Mouse (Mus musculus): ENCODE results near the gene Fndc5.
A peak's percentile ranks its signal among the peaks of the same experiment; 100 is the strongest.

Gene Fndc5

DNA sequence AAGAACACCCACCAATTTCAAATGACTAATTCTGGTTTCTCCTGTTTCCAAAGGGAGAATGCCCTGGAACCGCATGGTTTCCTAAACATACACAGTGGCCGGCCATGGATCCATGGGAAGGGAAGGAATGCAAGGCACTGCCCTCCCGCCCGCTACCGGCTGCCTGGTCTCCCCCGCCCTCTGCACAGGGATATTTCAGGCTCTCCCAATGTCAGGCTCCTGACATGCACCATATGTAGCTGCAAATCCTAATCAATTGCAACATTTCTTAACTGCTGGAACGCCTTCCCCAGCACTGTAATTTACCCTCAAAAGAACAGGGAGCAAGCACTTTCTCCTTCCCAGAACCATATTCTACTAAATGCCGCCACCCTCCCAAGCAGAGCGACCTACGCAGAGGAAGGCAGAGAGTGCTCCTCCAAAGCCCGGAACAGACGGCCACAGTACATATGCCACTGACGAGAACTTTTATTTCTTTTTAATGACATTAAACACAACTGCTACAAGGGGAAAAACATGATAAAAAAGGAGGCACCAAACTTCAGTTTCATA, 10.8 kb downstream of the Fndc5 start:
- peak; percentile 39 to 61 for DNase-seq

DNA sequence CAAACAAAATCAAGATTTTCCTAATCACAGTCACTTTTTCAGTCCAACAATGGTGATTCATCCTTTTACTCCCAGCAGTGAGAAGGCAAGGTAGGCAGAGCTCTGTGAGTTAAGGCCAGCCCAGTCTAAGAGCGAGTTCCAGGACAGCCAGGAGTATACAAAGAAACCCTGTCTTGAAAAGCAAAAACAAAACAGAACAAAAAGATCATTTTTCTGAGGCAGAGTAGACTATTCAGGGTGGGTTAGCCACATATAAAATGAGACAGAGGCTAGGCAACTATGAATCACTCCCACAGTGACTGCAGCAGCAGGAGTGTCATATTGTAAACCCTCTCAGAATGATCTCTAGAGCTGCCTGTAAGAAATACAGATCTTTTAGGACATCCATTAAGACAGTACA, 12.5 kb downstream of the Fndc5 start:
- no peak for DNase-seq

DNA sequence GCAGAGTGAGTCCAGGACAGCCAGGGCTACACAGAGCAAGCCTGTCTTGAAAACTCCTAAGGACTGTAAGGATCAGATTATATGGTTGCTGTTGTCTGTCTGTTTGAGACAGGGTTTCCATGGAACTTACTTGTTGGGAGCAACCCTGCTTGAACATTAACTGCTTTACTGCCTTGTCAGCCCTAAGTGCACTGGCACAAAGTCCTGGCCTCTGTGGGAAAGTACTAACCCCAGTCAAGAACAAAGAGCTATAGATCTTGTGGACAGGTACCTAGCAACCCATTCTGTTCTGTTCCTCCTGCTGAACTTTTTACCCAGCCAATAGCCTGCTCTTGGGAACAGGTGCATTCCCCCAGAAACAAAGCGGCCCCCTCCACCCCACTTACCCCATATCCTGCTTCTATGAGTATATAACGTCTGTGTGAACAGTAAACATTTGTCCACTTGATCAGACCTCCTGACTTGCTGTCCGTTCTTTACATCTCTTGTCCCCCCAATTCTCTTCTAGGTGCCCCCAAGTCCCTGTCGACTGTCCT, 14.5 kb downstream of the Fndc5 start:
- DNase-seq: no peak

DNA sequence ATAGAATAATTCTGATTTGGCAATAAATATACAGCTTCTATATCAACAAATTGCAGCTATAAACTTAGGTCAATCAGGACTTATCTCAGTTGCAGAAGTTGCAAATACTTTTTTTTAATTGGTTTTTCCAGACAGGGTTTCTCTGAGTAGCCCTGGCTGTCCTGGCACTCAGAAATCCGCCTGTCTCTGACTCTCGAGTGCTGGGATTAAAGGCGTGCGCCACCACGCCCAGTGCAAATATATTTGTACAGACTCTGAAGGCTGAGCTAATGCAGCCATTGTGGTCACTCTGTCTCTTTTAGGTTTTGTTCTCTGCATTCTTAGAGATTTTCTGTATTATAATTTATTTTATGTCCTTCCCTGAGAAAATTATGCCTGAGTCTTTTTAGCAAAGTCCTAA, 20.7 kb downstream of the Fndc5 start:
- no peak for DNase-seq

DNA sequence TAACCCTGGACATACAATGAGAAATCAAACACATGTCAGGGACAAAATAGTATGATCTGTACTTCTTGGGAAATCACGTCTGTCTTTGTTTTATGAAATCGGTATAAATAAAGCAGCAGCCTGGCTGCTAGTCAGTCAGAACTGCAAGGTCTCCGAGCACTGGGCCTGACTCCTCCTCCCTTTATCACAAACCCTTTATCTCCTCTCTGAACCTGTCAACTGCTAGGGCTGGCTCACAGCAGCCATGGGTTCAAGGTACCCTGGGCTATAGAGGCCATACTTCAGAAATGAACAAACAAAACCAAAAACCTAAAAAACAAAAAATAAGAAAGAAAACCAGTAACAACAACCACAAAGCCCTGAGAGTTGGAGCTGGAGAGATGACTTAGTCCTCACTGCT, 21.8 kb downstream of the Fndc5 start:
- no peak for DNase-seq

DNA sequence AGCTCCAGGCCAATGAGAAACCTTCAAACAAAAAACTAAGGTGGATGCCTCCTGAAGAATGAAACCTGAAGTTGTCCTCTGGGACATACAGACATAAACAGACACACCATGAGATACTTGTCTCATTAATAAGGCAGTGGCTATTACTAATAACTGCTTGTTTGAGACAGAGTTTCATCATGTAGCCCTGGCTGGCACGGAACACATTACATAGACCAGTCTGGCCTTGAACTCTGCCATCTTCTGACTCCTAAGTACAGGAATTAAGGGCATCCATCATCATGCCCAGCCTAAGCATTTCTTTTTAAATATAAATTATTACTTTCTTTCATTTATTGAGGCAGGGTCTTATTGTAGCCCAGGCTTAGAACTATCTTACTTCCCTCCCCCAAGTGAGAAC, 24.3 kb downstream of the Fndc5 start:
- DNase-seq: no peak

DNA sequence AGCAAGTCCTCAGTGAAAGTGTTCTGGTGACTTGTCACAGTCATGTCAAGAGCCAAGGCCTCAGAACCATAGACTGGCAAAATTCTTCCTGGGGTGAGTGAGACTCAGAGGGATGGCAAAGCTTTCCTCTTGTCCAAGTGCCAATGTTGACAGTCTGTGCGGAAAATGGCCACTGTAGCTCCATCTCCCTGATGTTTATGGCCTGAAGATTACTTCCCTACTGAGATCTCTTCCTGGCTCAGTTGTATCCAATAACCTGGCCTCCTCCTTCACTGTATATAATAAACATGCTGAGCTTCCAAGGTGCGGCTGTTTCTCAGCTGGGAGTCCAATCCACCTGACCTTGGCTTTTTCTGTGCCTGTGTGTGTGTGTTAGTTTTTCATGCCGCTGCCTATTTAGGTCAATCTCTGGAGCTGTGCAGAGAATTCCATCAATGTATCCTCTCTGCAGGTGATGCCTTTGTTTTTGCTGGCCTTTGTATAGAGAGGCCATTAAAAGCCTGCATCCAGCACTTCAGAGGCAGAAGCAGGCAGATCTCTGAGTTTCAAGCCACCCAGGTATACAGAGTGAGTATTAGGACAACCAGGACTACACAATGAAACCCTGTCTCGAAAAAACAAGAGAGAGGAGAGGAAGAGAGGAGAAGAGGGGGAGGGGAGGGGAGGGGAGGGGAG, 24.9 kb downstream of the Fndc5 start:
- DNase-seq: no peak

DNA sequence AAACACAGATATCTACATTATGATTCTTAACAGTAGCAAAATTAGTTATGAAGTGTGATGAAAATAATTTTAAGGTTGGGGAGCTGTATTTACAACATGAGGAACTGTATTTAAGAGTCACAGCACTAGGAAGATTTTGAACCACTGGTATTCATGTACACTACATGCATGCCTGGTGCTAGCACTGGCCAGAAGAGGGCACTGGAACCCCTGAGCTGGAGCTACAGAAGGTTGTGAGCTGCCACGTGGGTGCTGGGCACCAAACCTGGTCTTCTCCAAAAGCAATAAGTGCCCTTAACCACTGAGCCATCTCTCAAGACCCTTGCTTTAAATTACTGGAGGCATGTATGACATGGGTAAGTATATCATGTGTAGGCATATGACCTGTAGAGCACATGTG, 35.7 kb downstream of the Fndc5 start:
- no peak for DNase-seq

DNA sequence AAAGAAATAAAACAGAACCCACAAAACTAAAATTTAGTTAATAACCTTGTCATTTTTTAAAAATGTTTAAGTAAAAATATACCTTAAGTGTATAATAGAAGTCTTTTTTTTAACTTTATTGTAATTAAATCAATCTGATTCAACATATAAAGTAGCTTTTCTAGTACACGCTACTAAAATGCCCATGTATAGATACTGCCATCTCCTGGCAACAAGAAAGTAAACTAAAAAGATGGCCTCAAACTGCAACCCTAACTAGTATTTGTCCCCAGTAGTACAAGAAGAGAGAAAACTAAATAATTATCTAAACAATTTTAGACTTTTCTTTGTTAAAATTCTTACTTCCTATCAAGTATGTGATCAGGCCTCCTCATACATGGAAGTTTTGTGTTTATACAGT, 42.8 kb downstream of the Fndc5 start:
- no peak for DNase-seq

DNA sequence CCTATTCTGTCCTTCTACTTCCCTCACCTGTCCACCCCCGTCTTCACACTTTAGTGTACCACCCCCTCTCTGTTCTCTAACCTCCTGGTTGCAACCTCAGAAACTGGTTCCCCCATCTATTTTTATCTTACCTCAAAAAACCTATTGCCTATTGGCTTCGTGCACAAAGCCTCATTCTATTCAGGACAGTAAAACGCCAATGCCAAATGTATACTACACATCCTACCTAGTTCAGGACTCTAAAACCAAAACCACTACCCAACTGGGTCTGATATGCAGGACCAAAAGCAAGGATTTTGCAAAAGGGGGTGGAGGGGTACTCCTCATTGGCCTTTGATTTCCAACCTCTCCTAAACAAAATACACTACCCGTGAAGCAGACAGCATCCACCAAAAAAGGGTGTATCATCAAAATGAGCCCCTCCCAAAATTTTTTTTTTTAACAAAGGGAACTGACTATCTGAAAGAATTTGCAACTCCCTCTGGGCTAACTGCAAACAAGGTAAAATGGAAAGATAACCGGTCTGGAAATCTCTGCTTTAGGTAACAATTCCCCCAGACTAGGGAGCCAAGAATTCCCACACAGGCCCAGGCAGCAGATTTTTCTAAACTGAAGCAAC, 51.4 kb downstream of the Fndc5 start:
- DNase-seq: no peak

DNA sequence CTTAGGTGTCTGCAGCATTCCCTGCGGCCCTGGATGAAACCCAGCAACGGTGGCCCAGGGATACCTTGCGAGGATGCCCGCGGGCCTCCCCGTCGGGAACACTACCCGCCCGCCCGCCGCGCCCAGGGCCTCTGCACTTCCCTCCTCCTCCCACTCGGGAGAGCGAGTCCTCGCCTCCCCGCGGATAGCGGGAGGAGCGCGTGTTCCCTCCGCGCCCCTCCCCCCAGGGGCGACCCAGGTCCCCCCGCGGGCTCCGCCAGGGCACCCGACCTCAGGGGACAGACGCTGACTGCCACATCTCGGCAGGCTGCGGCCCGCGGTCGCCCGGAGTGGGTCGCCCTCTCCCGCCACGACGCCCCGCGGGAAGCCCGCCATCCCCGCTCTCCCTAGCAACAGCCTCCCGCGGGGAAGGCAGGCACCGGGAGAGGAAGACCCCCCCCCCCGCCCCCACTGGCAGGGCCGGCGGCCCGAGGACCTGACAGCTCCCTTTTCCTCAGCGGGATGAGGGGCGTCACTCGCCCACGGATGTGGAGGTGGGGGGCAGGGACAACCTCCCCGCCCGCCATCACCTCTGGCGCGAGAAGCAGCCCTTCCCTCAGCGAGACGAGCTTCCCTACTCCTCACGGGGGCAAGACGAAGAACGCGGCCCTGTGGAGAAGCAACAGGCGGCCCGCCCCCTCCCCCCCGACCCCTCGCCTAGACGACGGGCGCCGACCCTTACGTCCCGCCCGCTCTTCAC, 52.2 kb downstream of the Fndc5 start:
- DNase-seq: peak; percentile 60 to 74

DNA sequence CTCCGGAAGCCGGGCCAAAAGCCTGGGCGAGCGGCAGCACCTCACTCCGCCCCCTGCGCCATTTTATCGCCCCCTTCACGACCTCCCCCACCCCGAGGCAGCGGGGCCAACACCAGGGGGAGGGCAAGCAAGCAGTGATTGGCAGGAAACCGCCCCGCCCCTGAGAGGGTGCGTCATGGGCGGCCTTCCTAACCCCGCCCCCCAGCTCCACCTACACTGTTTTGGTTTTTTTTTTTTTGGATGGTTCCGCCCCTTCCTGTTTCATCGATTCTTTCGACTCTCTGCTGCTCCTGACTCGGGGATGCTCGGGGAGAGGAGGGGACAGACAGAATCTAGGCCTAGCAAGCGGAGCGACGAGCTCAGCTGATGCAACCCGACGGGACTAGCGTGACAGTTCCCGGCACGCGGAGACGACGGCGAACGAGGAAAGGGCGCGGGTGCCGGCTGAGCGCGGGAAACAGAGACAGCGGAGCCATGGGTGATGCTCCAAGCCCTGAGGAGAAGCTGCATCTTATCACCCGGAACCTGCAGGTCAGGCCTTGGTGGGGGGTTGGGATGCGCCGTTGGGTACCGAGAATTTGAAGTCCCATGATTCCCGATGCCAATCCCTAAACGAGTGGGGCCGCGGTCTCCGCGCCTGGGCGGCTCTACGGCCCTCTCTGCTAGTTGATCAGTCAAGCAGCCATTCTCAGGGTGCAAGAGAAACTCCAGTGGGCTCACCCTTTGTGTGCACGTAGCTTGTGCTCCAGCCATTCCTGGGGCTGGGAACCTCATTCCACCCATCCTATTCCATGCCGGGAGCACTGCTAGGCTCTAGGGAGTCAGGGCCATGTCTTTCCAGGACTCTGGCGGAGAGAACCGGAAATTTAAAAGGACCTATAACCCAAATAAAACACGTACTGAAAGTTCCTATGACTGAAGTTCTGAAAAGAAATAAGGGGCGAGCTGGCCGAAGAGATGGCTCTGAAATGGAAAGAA, 53.0 kb downstream of the Fndc5 start, which contains the start of the genes S100pbp and Yars:
Gene S100pbp (minus strand): TSS at position 186 of the 978 bp plus-strand sequence.
Gene Yars (plus strand): TSS at position 219 of the 978 bp plus-strand sequence.
- peak; percentile 98 to 99 for DNase-seq

DNA sequence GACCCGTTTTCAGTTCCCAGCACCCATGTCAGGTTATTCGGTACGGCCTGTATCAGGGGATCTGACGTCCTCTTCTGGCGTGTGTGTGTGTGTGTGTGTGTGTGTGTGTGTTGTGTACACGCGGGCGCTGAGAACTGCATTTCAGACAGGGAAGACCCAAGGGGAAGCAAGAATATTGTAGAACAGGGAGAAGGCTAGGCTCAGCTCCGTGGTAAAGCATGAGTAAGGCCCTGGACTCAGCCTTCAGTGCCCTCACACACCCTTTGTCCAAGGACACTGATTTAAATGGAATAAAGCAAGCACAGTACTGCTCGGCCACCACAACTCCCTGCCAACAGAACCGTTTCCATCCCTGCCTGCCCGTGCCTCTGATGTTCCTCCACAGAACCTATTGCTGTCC, 53.7 kb downstream of the Fndc5 start:
- peak in 1 of 2 experiments; percentile 20 for DNase-seq

DNA sequence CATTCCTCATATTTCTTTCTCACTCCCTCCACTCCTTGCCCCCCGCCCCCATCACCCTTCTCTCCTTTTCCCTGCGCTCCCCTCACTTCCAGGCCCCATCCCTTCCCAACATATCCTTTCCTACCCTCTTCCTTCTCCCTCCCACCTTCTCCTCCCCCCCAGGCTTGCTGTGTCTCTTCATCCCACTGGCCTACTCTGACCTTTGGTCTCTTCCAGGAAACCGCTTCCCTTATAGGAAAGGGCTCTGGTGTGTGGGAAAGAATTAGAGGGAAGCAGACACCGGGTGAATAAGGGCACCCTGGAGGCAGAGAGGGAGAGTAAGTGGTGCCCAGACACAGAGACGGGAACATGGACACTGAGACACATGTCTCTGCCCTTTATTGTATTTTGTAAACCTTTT, 54.9 kb downstream of the Fndc5 start:
- DNase-seq: no peak
